Comparison of ENCODE assay signal across 20 mouse cellular contexts in the genomic region with DNA sequence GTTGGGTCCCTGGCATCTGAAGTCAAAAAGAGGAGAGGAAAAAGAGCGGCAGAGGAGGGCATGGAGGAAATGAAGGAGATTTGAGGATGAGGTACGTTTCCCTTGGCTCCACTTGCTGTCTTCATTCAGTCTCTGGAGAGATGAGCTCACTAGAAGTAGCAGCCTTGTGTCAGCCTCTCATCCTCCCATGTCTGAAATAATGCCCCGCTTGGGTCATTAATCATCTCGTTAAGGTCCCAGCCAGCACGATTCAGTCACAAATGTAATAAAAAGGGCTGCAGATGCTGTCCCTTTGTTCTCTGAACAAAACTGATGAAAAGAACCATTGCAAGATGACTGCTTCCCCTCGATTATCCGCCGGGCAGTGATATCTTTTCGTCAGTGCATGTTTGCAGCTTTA.
DNase-seq lines count a peak whose midpoint lies in the region; ATAC-seq and TF ChIP-seq lines count a peak whose summit lies in the region.
"Had no signal": no experiment of that assay in that cellular context is flagged by ENCODE, and none has a peak within 500 bp of the region (broad histone marks: within the 10 kb centered on the region; RNA-seq: fewer than 3 reads in every experiment).

No protein-coding gene starts in this region.

- no peak overlapping the region for H3K27ac ChIP-seq in gastrocnemius, adult 2 months
- H3K27ac ChIP-seq in neural tube, embryonic 11.5 days (ENCODE audit: low read depth, low read length): peak overlapping the region; percentile 55; the same call in 1 of the 2 replicates
- H3K27ac ChIP-seq in hindbrain, embryonic 16.5 days (ENCODE audit: low read depth, low read length): no peak overlapping the region
- H3K27ac ChIP-seq: forebrain, embryonic 15.5 days; heart, adult 2 months; heart, embryonic 15.5 days; limb, embryonic 13.5 days; liver, embryonic 13.5 days had no signal

- no peak for TF ChIP-seq CTCF in gastrocnemius, adult 2 months (IDR thresholded peaks at IDR 0.05)

- H3K36me3 ChIP-seq in neural tube, embryonic 11.5 days (ENCODE audit: control insufficient read depth, insufficient read depth, low read length): no peaks in the 10 kb centered on the region
- no peaks in the 10 kb centered on the region for H3K36me3 ChIP-seq in hindbrain, embryonic 16.5 days (ENCODE audit: control insufficient read depth, insufficient read depth, low read length)
- H3K36me3 ChIP-seq: forebrain, embryonic 15.5 days; G1E; heart, embryonic 15.5 days; limb, embryonic 13.5 days; liver, embryonic 13.5 days had no signal

- WGBS in neural tube, embryonic 11.5 days: 19% methylated on average over 9 of the region's 9 CpGs
- 20% methylated on average over 9 of the region's 9 CpGs for WGBS in hindbrain, embryonic 16.5 days

- DNase-seq in gastrocnemius, adult 2 months: peak; percentile 28
- DNase-seq in gastrocnemius, postnatal 14 days: no peak
- DNase-seq in neural tube, embryonic 11.5 days (ENCODE audit: low spot score): peak; percentile 48
- DNase-seq in neural tube, embryonic 10.5 days (ENCODE audit: extremely low spot score, low spot score): no peak
- DNase-seq in skeletal muscle tissue, adult 2 months (ENCODE audit: low read depth, low spot score): peak; percentile 20
- DNase-seq in spleen, adult 12 weeks (ENCODE audit: low spot score): no peak
- DNase-seq in adrenal gland, postnatal 14 days: no peak
- DNase-seq: cerebellum, adult 9-10 months; heart, adult 2 months; heart, postnatal 4 days; kidney, adult 11 months; liver, embryonic 13.5 days; lung, embryonic 14.5 days; lung, postnatal 36 days; retina, postnatal 1 day had no signal

- peak overlapping the region; percentile 12; the same call in 1 of the 2 replicates for H3K4me2 ChIP-seq in neural tube, embryonic 11.5 days (ENCODE audit: low read depth)
- H3K4me2 ChIP-seq in hindbrain, embryonic 16.5 days (ENCODE audit: low read length): peak overlapping the region; percentile 13; the same call in 1 of the 2 replicates
- H3K4me2 ChIP-seq: forebrain, embryonic 15.5 days; heart, embryonic 15.5 days; limb, embryonic 13.5 days; liver, embryonic 13.5 days; lung, embryonic 14.5 days had no signal

- intact Hi-C loops in gastrocnemius, adult 2 months (cut with DNase I): loop anchor here (10.0 kb wide), 1 partner anchor 484 kb away; no protein-coding TSS in a partner anchor
- intact Hi-C loops in gastrocnemius, postnatal 14 days (cut with DNase I; ENCODE audit: low total_unique reads): no loop called here

- no peak overlapping the region for H3K4me3 ChIP-seq in gastrocnemius, adult 2 months
- H3K4me3 ChIP-seq in neural tube, embryonic 11.5 days (ENCODE audit: low read depth, low read length): no peak overlapping the region
- H3K4me3 ChIP-seq in hindbrain, embryonic 16.5 days (ENCODE audit: low read length): no peak overlapping the region
- H3K4me3 ChIP-seq: forebrain, embryonic 15.5 days; heart, adult 2 months; heart, embryonic 15.5 days; limb, embryonic 13.5 days; liver, embryonic 13.5 days had no signal

- H3K9ac ChIP-seq in neural tube, embryonic 11.5 days (ENCODE audit: low read length): peak overlapping the region; percentile 24; the same call in 1 of the 2 replicates
- no peak overlapping the region for H3K9ac ChIP-seq in hindbrain, embryonic 16.5 days (ENCODE audit: low read depth, low read length)
- H3K9ac ChIP-seq: forebrain, embryonic 15.5 days; heart, embryonic 15.5 days; limb, embryonic 13.5 days; liver, embryonic 13.5 days; lung, embryonic 14.5 days had no signal

- peaks cover 6% of the 10 kb centered on the region; the same call in 1 of the 2 replicates for H3K4me1 ChIP-seq in neural tube, embryonic 11.5 days (ENCODE audit: control insufficient read depth, insufficient read depth, low read length)
- peaks cover 20% of the 10 kb centered on the region for H3K4me1 ChIP-seq in hindbrain, embryonic 16.5 days (ENCODE audit: control insufficient read depth, insufficient read depth, low read depth, low read length)
- H3K4me1 ChIP-seq: heart, embryonic 15.5 days; liver, embryonic 13.5 days had no signal

- no peak for ATAC-seq in neural tube, embryonic 11.5 days (ENCODE audit: insufficient read depth, low FRiP score, low TSS enrichment)
- ATAC-seq in hindbrain, embryonic 16.5 days: no peak
- ATAC-seq: forebrain, embryonic 15.5 days had no signal

- H3K27me3 ChIP-seq in neural tube, embryonic 11.5 days (ENCODE audit: control insufficient read depth, insufficient read depth, low read length): peaks cover 19% of the 10 kb centered on the region
- H3K27me3 ChIP-seq in hindbrain, embryonic 16.5 days (replicated peaks; ENCODE audit: control insufficient read depth, insufficient read depth, low read length): no peaks in the 10 kb centered on the region
- H3K27me3 ChIP-seq: forebrain, embryonic 15.5 days; heart, embryonic 15.5 days; liver, embryonic 13.5 days had no signal

- H3K9me3 ChIP-seq in neural tube, embryonic 11.5 days (ENCODE audit: control insufficient read depth, low read length): no peaks in the 10 kb centered on the region
- H3K9me3 ChIP-seq in hindbrain, embryonic 16.5 days (ENCODE audit: control insufficient read depth, low read length): no peaks in the 10 kb centered on the region
- H3K9me3 ChIP-seq: forebrain, embryonic 15.5 days; heart, embryonic 15.5 days; limb, embryonic 13.5 days; liver, embryonic 13.5 days had no signal

Comparison
In these comparisons a context has a peak if more than half of its experiments do, and no peak if none do; other contexts are left out.
1. DNase-seq: peak in gastrocnemius, adult 2 months (single experiment), neural tube, embryonic 11.5 days (single experiment) and skeletal muscle tissue, adult 2 months (single experiment); none in gastrocnemius, postnatal 14 days (single experiment), neural tube, embryonic 10.5 days (single experiment), spleen, adult 12 weeks (single experiment) and adrenal gland, postnatal 14 days (single experiment).